Mouse (Mus musculus): ENCODE data around the gene Lrrc40. TPM values are rescaled to one million over a fixed set of nuclear protein-coding genes. Genes with fewer than 3 reads are reported as not detected.
A peak's percentile ranks its signal among the peaks of the same experiment; 100 is the strongest.

Lrrc40 gene
- polyA plus RNA-seq, 1 experiment = 13.8 TPM

GRCm38 (mm10) chr3:158049508-158049907 is 13.0 kb downstream of the Lrrc40 start:
- Histone ChIP-seq H3ac (ENCODE audit: control insufficient read depth, insufficient read length, low read depth) (no peak overlapping the region), H3K79me2 (ENCODE audit: control insufficient read depth, insufficient read depth) (no peaks in the 10 kb centered on the region), H3K27me3 (ENCODE audit: control insufficient read depth, insufficient read depth, insufficient read length) (no peaks in the 10 kb centered on the region), H3K36me3 (ENCODE audit: control insufficient read depth, insufficient read depth) (peaks cover 20% of the 10 kb centered on the region), H3K79me3 (ENCODE audit: low read depth) (peaks cover 4% of the 10 kb centered on the region), H3K4me3 (ENCODE audit: insufficient read depth, poor library complexity, severe bottlenecking) (no peak overlapping the region)
- TF ChIP-seq MYOD1 (IDR thresholded peaks at IDR 0.05; ENCODE audit: control insufficient read depth, insufficient read length, low read depth) (no peak), CEBPB (IDR thresholded peaks at IDR 0.05; ENCODE audit: low read depth) (no peak), FOSL1 (IDR thresholded peaks at IDR 0.05; ENCODE audit: insufficient read depth, low read length, poor library complexity, severe bottlenecking) (no peak), MYOG (IDR thresholded peaks at IDR 0.05; ENCODE audit: control insufficient read depth, extremely low read depth, insufficient read length) (no peak), CTCF (IDR thresholded peaks at IDR 0.05; ENCODE audit: control insufficient read depth, insufficient read depth, insufficient read length) (no peak), MAX (IDR thresholded peaks at IDR 0.05) (no peak), USF1 (IDR thresholded peaks at IDR 0.05; ENCODE audit: low read depth) (no peak)

DNA sequence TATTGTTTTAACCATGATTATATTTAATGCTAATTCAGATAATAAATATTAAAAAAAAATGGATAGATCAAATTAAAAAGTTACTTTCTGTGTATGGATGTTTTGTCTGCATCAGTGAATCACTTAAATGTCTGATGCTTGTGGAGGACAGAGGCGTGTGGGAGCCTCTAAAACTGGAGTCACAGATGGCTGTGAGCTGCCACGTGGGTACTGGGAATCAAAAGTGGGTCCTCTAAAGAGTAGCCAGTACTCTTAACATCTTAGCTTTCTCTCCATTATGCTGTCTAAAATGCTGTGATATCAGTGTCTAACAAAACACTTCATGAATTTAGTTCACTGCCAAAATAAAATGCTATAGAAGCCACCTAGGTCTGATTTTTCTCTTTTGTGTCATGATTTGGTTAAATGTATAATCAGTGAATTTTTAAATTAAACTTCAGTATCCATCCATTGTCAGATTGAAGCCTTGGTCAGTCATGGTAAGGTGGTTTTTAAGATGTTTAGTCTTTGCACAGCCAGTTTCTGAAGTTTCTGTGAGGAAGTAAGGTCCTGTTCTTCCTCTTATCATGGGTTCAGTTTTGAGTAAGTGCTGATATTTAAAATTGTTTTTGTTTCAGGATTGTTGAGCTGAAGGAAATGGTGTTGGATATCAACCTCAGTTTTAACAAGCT is 24.3 kb downstream of the Lrrc40 start:
- no peak overlapping the region for H3K4me3 ChIP-seq (ENCODE audit: insufficient read depth, poor library complexity, severe bottlenecking)
- peaks cover 47% of the 10 kb centered on the region for H3K36me3 ChIP-seq (ENCODE audit: control insufficient read depth, insufficient read depth)
- H3K27me3 ChIP-seq (ENCODE audit: control insufficient read depth, insufficient read depth, insufficient read length) = no peaks in the 10 kb centered on the region
- no peaks in the 10 kb centered on the region for H3K79me2 ChIP-seq (ENCODE audit: control insufficient read depth, insufficient read depth)
- TF ChIP-seq FOSL1 (IDR thresholded peaks at IDR 0.05; ENCODE audit: insufficient read depth, low read length, poor library complexity, severe bottlenecking) (no peak), USF1 (IDR thresholded peaks at IDR 0.05; ENCODE audit: low read depth) (no peak), MAX (IDR thresholded peaks at IDR 0.05) (no peak), CTCF (IDR thresholded peaks at IDR 0.05; ENCODE audit: control insufficient read depth, insufficient read depth, insufficient read length) (no peak), CEBPB (IDR thresholded peaks at IDR 0.05; ENCODE audit: low read depth) (no peak), MYOG (IDR thresholded peaks at IDR 0.05; ENCODE audit: control insufficient read depth, extremely low read depth, insufficient read length) (no peak), MYOD1 (IDR thresholded peaks at IDR 0.05; ENCODE audit: control insufficient read depth, insufficient read length, low read depth) (no peak)
- no peaks in the 10 kb centered on the region for H3K79me3 ChIP-seq (ENCODE audit: low read depth)
- H3ac ChIP-seq (ENCODE audit: control insufficient read depth, insufficient read length, low read depth) = no peak overlapping the region

GRCm38 (mm10) chr3:158061811-158062523 is 25.5 kb downstream of the Lrrc40 start:
- Histone ChIP-seq H3ac (ENCODE audit: control insufficient read depth, insufficient read length, low read depth) (no peak overlapping the region), H3K4me3 (ENCODE audit: insufficient read depth, poor library complexity, severe bottlenecking) (no peak overlapping the region), H3K79me2 (ENCODE audit: control insufficient read depth, insufficient read depth) (no peaks in the 10 kb centered on the region), H3K79me3 (ENCODE audit: low read depth) (no peaks in the 10 kb centered on the region), H3K36me3 (ENCODE audit: control insufficient read depth, insufficient read depth) (peaks cover 41% of the 10 kb centered on the region), H3K27me3 (ENCODE audit: control insufficient read depth, insufficient read depth, insufficient read length) (no peaks in the 10 kb centered on the region)
- TF ChIP-seq CEBPB (IDR thresholded peaks at IDR 0.05; ENCODE audit: low read depth) (peak; percentile 68), MYOD1 (IDR thresholded peaks at IDR 0.05; ENCODE audit: control insufficient read depth, insufficient read length, low read depth) (no peak)

DNA sequence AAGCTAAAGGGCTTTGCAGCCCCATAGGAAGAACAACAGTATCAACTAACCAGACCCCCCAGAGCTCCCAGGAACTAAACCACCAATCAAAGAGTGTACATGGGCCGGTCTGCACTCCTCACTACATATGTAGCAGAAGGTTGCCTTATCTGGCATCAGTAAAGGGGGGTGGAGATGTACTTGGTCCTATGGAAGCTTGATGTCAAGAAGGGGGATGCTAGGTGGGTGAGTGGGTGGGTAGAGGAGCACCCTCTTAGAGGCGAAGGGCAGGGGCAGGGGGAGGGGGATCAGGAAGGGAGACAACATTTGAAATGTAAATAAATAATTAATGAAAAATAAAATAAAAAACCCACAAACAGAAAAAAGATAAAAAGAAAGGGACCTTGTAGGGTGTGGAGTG is 28.8 kb downstream of the Lrrc40 start:
- Histone ChIP-seq H3ac (ENCODE audit: control insufficient read depth, insufficient read length, low read depth) (no peak overlapping the region), H3K27me3 (ENCODE audit: control insufficient read depth, insufficient read depth, insufficient read length) (no peaks in the 10 kb centered on the region), H3K36me3 (ENCODE audit: control insufficient read depth, insufficient read depth) (peaks cover 26% of the 10 kb centered on the region), H3K4me3 (ENCODE audit: insufficient read depth, poor library complexity, severe bottlenecking) (no peak overlapping the region), H3K79me3 (ENCODE audit: low read depth) (no peaks in the 10 kb centered on the region), H3K79me2 (ENCODE audit: control insufficient read depth, insufficient read depth) (no peaks in the 10 kb centered on the region)
- TF ChIP-seq CEBPB (IDR thresholded peaks at IDR 0.05; ENCODE audit: low read depth) (no peak), MAX (IDR thresholded peaks at IDR 0.05) (no peak), FOSL1 (IDR thresholded peaks at IDR 0.05; ENCODE audit: insufficient read depth, low read length, poor library complexity, severe bottlenecking) (no peak), MYOG (IDR thresholded peaks at IDR 0.05; ENCODE audit: control insufficient read depth, extremely low read depth, insufficient read length) (no peak), USF1 (IDR thresholded peaks at IDR 0.05; ENCODE audit: low read depth) (no peak), CTCF (IDR thresholded peaks at IDR 0.05; ENCODE audit: control insufficient read depth, insufficient read depth, insufficient read length) (no peak), MYOD1 (IDR thresholded peaks at IDR 0.05; ENCODE audit: control insufficient read depth, insufficient read length, low read depth) (no peak)

GRCm38 (mm10) chr3:158067916-158068315 is 31.5 kb downstream of the Lrrc40 start:
- peak; percentile 38 for TF ChIP-seq FOSL1 (IDR thresholded peaks at IDR 0.05; ENCODE audit: insufficient read depth, low read length, poor library complexity, severe bottlenecking)
- TF ChIP-seq CEBPB (IDR thresholded peaks at IDR 0.05; ENCODE audit: low read depth) = no peak
- TF ChIP-seq USF1 (IDR thresholded peaks at IDR 0.05; ENCODE audit: low read depth) = no peak
- no peak for TF ChIP-seq MAX (IDR thresholded peaks at IDR 0.05)
- TF ChIP-seq CTCF (IDR thresholded peaks at IDR 0.05; ENCODE audit: control insufficient read depth, insufficient read depth, insufficient read length) = no peak
- peak; percentile 89 for TF ChIP-seq MYOD1 (IDR thresholded peaks at IDR 0.05; ENCODE audit: control insufficient read depth, insufficient read length, low read depth)
- H3K27me3 ChIP-seq (ENCODE audit: control insufficient read depth, insufficient read depth, insufficient read length) = no peaks in the 10 kb centered on the region

More at GRCm38 (mm10) chr3:158067916-158068315, 31.5 kb downstream of the Lrrc40 start:
- H3ac ChIP-seq (ENCODE audit: control insufficient read depth, insufficient read length, low read depth) = no peak overlapping the region
- H3K36me3 ChIP-seq (ENCODE audit: control insufficient read depth, insufficient read depth) = peaks cover 16% of the 10 kb centered on the region
- no peaks in the 10 kb centered on the region for H3K79me3 ChIP-seq (ENCODE audit: low read depth)
- H3K79me2 ChIP-seq (ENCODE audit: control insufficient read depth, insufficient read depth) = no peaks in the 10 kb centered on the region
- no peak overlapping the region for H3K4me3 ChIP-seq (ENCODE audit: insufficient read depth, poor library complexity, severe bottlenecking)

Measured in C2C12 (cell line).